Mouse (Mus musculus) neural tube, embryonic 12.5 days (tissue): ENCODE data around the gene Wdr24. TPM values are rescaled to one million over a fixed set of nuclear protein-coding genes. Genes with fewer than 3 reads are reported as not detected.

Source experiments
- ATAC-seq: fragments of 200-750 bp; cut with Nextera tagmentation; 2 replicates; pipeline ENCODE4 v1.8.0; 2017; ENCODE audit warnings: low read depth, mild to moderate bottlenecking, moderate TSS enrichment, moderate library complexity; ENCODE audit not compliant: low FRiP score
- H3K27ac ChIP-seq: fragments of 300-500 bp; sonication (generic); 2 replicates; pipeline ENCODE4 v1.5.1; 2016
- H3K27me3 ChIP-seq: fragments of 300-500 bp; sonication (generic); replicated peaks from 2 replicates; pipeline ENCODE4 v1.6.1; 2016; ENCODE audit warnings: mild to moderate bottlenecking
- H3K36me3 ChIP-seq: fragments of 300-500 bp; sonication (generic); 2 replicates; pipeline ENCODE4 v1.6.1; 2016; ENCODE audit warnings: mild to moderate bottlenecking
- H3K4me1 ChIP-seq: fragments of 300-500 bp; sonication (generic); 2 replicates; pipeline ENCODE4 v1.6.1; 2016
- H3K4me2 ChIP-seq: fragments of 300-500 bp; sonication (generic); replicated peaks from 2 replicates; pipeline ENCODE4 v1.6.1; 2016; ENCODE audit warnings: mild to moderate bottlenecking
- H3K4me3 ChIP-seq: fragments of 300-500 bp; sonication (generic); 2 replicates; pipeline ENCODE4 v1.5.1; 2016
- H3K9ac ChIP-seq: fragments of 300-500 bp; sonication (generic); 2 replicates; pipeline ENCODE4 v1.6.1; 2016; ENCODE audit warnings: mild to moderate bottlenecking
- H3K9me3 ChIP-seq: fragments of 300-500 bp; sonication (generic); 2 replicates; pipeline ENCODE4 v1.6.1; 2016; ENCODE audit warnings: mild to moderate bottlenecking
- WGBS: fragments of 180-500 bp; shearing (Covaris S2); methylation state at CpG from one replicate; pipeline ENCODE4 v1.1.7; 2016; 5-methylcytosine and 5-hydroxymethylcytosine counted together
- polyA plus RNA-seq: library from polyadenylated mRNA; unstranded; fragments of >200 nt; fragmentation: Nextera tagmentation; extraction: Ambion mirVana; gene quantifications from 2 replicates; pipeline ENCODE4 v1.2.1, GENCODE M21; 2016

Gene Wdr24
- polyA plus RNA-seq, 1 experiment from 2014 or later, result 27.6 TPM

DNA sequence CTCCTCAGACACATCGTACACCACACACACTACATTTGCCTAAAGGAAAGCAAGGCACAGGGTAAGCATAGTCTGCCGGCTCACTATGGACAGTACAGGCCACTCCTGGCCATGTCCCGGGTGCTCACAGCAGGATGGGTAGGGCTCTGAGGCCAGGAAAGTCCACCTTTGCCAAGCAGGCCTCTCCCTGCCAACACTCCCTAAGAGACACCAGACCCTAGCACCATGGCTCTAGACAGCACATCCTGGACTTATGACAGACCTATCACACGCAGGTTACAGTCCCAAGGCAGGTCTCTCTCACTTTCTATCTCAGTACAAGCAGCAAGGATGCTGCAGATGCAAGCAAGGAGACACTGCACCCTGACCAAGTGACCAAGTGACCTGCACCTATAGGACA is 19.7 kb downstream of the Wdr24 start:
- H3K9me3 ChIP-seq, result no peaks in the 10 kb centered on the region

DNA sequence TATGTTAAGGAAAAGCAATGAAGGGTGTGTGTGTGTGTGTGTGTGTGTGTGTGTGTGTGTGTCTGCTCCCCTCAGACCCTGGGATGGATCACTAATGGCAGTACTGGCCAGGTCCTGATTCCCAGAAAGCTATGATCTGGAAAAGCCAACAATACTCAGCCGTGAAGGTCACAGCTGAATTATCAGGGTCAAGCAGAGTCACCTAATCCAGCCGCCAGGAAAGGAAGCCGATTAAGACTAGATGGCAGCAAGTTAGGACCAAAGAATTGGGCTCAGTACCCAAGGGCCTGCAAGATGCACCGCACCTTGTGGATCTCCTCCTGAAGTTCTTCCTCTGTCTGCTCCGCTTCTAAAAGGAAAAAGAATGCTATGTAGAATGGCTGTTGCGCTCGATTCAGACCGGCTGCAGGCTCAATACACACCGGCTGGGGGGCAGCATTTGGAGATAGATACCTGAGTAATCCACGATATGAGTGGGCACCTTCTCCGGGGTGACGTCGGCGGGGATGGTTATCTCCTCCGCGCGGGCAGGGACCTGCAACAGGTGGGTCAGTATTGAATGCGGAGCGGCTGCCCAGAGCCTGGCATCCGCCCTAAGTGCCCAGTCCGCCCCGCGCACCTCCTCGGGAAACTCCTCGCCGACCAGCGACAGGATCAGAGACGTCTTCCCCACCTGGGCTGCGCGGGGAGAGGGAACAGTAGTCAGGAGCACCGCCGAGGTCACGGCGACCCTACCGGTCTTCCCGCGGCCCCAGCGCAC is 20.4 kb downstream of the Wdr24 start:
- Histone ChIP-seq H3K27ac (no peak overlapping the region), H3K27me3 (no peaks in the 10 kb centered on the region)

More for the DNA sequence above, 19.7 kb downstream of the Wdr24 start:
- no peak for ATAC-seq
- Histone ChIP-seq H3K4me2 (peak overlapping the region; percentile 88), H3K27me3 (no peaks in the 10 kb centered on the region), H3K4me1 (peaks cover 13% of the 10 kb centered on the region), H3K27ac (no peak overlapping the region), H3K36me3 (peaks cover 55% of the 10 kb centered on the region), H3K9ac (peak overlapping the region; percentile 83; the same call in 1 of the 2 replicates), H3K4me3 (peak overlapping the region; percentile 92)
- 96% methylated on average over 4 of the region's 4 CpGs for WGBS

GRCm38 (mm10) chr17:25844396-25844901 is 21.0 kb downstream of the Wdr24 start, which contains the start of gene Rhot2:
TSS of gene Rhot2 (minus strand) at chr17:25844851.
- H3K9ac ChIP-seq, result peak within 1 kb of the TSS; percentile 83
- under 1% methylated on average over 21 of the region's 21 CpGs for WGBS
- peaks cover 10% of the 10 kb centered on the region for H3K4me1 ChIP-seq
- peak within 1 kb of the TSS; percentile 88 for H3K4me2 ChIP-seq
- H3K9me3 ChIP-seq, result no peaks in the 10 kb centered on the region
- H3K4me3 ChIP-seq, result peak within 1 kb of the TSS; percentile 92
- no peaks in the 10 kb centered on the region for H3K27me3 ChIP-seq
- H3K27ac ChIP-seq, result no peak within 1 kb of the TSS
- peaks cover 55% of the 10 kb centered on the region for H3K36me3 ChIP-seq
- peak; percentile 90 for ATAC-seq

More for the DNA sequence above, 20.4 kb downstream of the Wdr24 start:
- Histone ChIP-seq H3K4me2 (peak overlapping the region; percentile 88), H3K4me3 (peak overlapping the region; percentile 92), H3K4me1 (peaks cover 10% of the 10 kb centered on the region), H3K9me3 (no peaks in the 10 kb centered on the region), H3K36me3 (peaks cover 59% of the 10 kb centered on the region), H3K9ac (peak overlapping the region; percentile 83)
- peak; percentile 2; the same call in 1 of the 2 replicates for ATAC-seq
- 6% methylated on average over 38 of the region's 38 CpGs for WGBS

- H3K4me1 ChIP-seq, result peaks cover 29% of the 10 kb centered on the region
- no peak overlapping the region for H3K27ac ChIP-seq
- no peaks in the 10 kb centered on the region for H3K9me3 ChIP-seq
- 95% methylated on average over 6 of the region's 6 CpGs for WGBS
- peak overlapping the region; percentile 86 for H3K4me2 ChIP-seq
- H3K36me3 ChIP-seq, result peaks cover 3% of the 10 kb centered on the region; the same call in 1 of the 2 replicates
- no peak for ATAC-seq
- H3K4me3 ChIP-seq, result 0 out of 2 replicates have a peak overlapping the region, but pooled peaks have one; percentile 58
- no peaks in the 10 kb centered on the region for H3K27me3 ChIP-seq
- peak overlapping the region; percentile 87 for H3K9ac ChIP-seq
Observed at GRCm38 (mm10) chr17:25860229-25860628, 36.8 kb downstream of the Wdr24 start.

GRCm38 (mm10) chr17:25860832-25861703 is 37.6 kb downstream of the Wdr24 start, which contains the start of gene Wdr90:
TSS of gene Wdr90 (minus strand) at chr17:25861501.
- WGBS, result 3% methylated on average over 65 of the region's 65 CpGs
- Histone ChIP-seq H3K36me3 (no peaks in the 10 kb centered on the region), H3K9me3 (no peaks in the 10 kb centered on the region), H3K4me2 (peak within 1 kb of the TSS; percentile 86), H3K27ac (peak within 1 kb of the TSS; percentile 50; the same call in 1 of the 2 replicates), H3K27me3 (no peaks in the 10 kb centered on the region), H3K4me3 (peak within 1 kb of the TSS; percentile 58), H3K9ac (peak within 1 kb of the TSS; percentile 87), H3K4me1 (peaks cover 29% of the 10 kb centered on the region)
- peak; percentile 95 for ATAC-seq

DNA sequence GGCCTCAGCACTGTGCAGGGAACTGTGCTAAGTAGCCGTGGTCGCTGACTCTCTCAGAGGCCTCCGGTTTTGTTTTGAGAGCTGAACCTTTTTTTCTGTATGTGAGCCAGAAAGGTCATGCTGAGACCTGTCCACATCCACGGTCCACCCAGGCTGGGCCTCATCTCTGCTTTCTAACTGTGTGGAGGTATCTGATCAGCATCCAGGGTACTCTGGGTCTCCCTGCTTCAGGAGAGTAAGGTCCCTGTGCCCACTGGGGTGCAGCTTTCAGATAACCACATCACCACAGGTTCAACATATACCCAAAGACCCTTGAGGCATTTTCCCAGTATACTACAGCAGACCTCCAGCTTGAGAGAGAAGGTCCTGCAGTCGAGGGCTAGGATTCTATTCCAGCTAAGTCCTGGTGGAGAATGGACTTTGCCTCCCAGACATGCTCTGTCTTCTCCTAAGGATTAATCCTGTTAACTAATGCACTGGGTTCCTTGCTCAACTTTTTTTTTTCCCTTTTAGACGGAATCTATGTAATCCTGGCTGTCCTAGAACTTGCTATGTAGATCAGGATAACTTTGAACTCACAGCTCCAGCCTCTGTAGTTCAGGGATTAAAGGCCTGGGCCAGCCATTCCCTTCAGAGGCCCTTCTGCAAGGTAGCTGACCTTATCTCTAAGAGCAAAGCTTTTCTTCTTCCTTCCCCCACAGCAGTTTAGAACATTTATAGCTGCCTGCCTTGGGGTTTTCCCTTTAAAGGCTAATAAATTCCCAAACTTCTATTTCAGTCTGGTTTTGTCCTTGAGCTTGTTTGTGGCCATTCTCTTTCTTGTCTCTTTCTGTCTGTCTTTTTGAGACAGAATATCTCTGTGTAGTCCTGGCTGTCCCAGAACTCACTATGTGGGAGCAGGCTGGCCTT is 38.5 kb downstream of the Wdr24 start:
- ATAC-seq, result peak; percentile 32; the same call in 1 of the 2 replicates
- peak overlapping the region; percentile 58 for H3K4me3 ChIP-seq
- peak overlapping the region; percentile 87 for H3K9ac ChIP-seq
- 13% methylated on average over 6 of the region's 6 CpGs for whole genome bisulfite sequencing
- no peaks in the 10 kb centered on the region for H3K27me3 ChIP-seq
- no peaks in the 10 kb centered on the region for H3K9me3 ChIP-seq
- H3K4me2 ChIP-seq, result peak overlapping the region; percentile 86
- peak overlapping the region; percentile 50; the same call in 1 of the 2 replicates for H3K27ac ChIP-seq
- no peaks in the 10 kb centered on the region for H3K36me3 ChIP-seq
- peaks cover 29% of the 10 kb centered on the region for H3K4me1 ChIP-seq

DNA sequence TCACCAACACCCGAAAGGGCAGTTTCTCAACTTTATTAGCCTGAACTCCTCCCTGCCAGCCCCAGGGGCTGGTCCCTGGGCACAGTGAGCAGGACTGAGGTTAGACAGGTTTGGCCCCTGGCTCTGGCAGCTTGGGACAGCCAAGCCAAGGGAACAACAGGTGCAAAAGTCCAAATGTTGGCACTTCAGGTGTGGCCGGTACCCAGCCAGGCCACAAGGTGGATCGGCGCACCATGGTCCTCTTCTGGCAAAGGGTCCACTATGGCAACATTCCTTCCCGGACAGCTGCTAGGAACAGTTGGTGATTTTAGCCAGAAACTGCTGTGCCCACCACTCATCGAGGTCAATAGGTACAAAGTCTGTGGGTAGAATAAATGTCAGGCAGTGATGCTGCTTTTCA is 40.3 kb downstream of the Wdr24 start:
- no peak overlapping the region for H3K9ac ChIP-seq
- H3K4me3 ChIP-seq, result no peak overlapping the region
- no peak for ATAC-seq
- H3K9me3 ChIP-seq, result no peaks in the 10 kb centered on the region
- H3K4me2 ChIP-seq, result no peak overlapping the region
- H3K27me3 ChIP-seq, result no peaks in the 10 kb centered on the region
- WGBS, result 91% methylated on average over 6 of the region's 6 CpGs
- peaks cover 39% of the 10 kb centered on the region for H3K4me1 ChIP-seq
- no peaks in the 10 kb centered on the region for H3K36me3 ChIP-seq
- H3K27ac ChIP-seq, result no peak overlapping the region

DNA sequence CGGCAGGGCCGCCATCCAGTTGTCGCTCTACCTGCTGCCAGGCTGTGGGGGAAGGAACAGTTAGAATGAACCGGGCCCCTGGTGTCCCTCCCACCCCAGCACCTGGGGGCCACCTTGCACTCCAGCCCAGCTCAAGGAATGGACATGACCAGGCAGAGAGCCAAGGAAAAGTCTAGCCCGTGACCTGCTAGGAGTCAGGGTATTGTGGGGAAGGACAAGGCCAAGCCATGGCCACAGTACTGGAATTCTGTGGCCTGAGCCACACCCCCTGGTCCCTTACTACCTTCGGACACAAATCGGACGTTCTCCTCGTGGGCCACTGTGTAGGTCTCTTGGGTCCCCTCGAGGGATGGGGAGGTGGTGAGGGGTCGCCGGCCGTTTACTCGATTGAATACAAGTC is 40.9 kb downstream of the Wdr24 start:
- Histone ChIP-seq H3K9ac (no peak overlapping the region), H3K36me3 (no peaks in the 10 kb centered on the region), H3K4me2 (no peak overlapping the region), H3K4me3 (no peak overlapping the region), H3K9me3 (no peaks in the 10 kb centered on the region), H3K27ac (no peak overlapping the region), H3K27me3 (no peaks in the 10 kb centered on the region), H3K4me1 (peaks cover 44% of the 10 kb centered on the region)
- WGBS, result 95% methylated on average over 14 of the region's 14 CpGs
- ATAC-seq, result no peak

GRCm38 (mm10) chr17:25865288-25865687 is 41.9 kb downstream of the Wdr24 start:
- no peak for ATAC-seq
- Histone ChIP-seq H3K27me3 (no peaks in the 10 kb centered on the region), H3K4me2 (no peak overlapping the region), H3K27ac (no peak overlapping the region), H3K36me3 (no peaks in the 10 kb centered on the region), H3K9me3 (no peaks in the 10 kb centered on the region), H3K9ac (no peak overlapping the region), H3K4me3 (no peak overlapping the region), H3K4me1 (peaks cover 35% of the 10 kb centered on the region)
- WGBS, result 90% methylated on average over 11 of the region's 11 CpGs

DNA sequence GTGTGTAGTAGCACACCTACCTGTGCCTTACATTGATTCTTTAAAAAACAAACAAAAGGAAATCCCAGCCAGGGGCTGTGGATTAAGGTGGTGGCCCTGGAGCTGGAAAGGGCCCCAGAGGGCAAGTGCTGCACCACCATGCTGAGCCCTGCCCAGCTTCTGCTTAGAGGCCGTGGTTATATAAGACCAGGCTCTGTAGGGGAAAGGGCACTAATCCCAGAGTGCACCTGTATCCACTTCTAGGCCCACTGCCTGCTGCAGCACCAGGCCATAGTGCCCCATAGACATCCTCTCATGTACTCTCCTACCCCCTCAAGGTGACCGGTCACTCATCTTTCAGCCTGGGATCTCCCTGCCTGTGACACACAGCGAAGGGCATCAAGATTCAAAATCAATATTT is 42.7 kb downstream of the Wdr24 start:
- Histone ChIP-seq H3K9me3 (no peaks in the 10 kb centered on the region), H3K36me3 (no peaks in the 10 kb centered on the region), H3K4me3 (no peak overlapping the region), H3K4me1 (peaks cover 26% of the 10 kb centered on the region), H3K4me2 (no peak overlapping the region), H3K27ac (no peak overlapping the region), H3K9ac (no peak overlapping the region), H3K27me3 (no peaks in the 10 kb centered on the region)
- no peak for ATAC-seq
- WGBS, result 87% methylated on average over 3 of the region's 3 CpGs

DNA sequence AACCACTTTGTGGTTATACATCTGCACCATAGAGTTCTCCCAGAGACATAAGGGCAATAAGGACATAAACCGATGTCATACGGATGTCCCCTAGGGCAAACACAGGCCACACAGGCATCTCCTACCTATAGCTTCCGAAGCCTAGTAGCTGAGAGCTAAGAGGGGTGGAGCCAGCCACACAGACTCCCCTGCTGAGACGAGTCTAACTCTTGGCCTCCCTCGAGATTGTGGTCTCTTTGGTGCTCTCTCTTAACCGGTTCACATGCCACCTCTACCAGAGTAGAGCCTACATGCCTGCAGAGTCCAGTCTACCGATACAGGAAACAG is 44.0 kb downstream of the Wdr24 start:
- 12% methylated on average over 7 of the region's 7 CpGs for whole genome bisulfite sequencing
- no peaks in the 10 kb centered on the region for H3K27me3 ChIP-seq
- H3K27ac ChIP-seq, result no peak overlapping the region
- H3K4me3 ChIP-seq, result peak overlapping the region; percentile 84; the same call in 1 of the 2 replicates
- no peak overlapping the region for H3K9ac ChIP-seq
- H3K4me2 ChIP-seq, result peak overlapping the region; percentile 99
- peaks cover 15% of the 10 kb centered on the region for H3K4me1 ChIP-seq
- ATAC-seq, result no peak
- H3K36me3 ChIP-seq, result no peaks in the 10 kb centered on the region
- H3K9me3 ChIP-seq, result no peaks in the 10 kb centered on the region
